Mouse (Mus musculus) kidney, embryonic 16.5 days (tissue): ENCODE results near the gene Bbx. TPM values are rescaled to one million over a fixed set of nuclear protein-coding genes. Genes with fewer than 3 reads are reported as not detected.

ENCODE experiments used
- ATAC-seq: fragments of 200-750 bp; cut with Nextera tagmentation; 2 replicates; pipeline ENCODE4 v1.8.0; 2017; ENCODE audit warnings: moderate TSS enrichment; ENCODE audit not compliant: low FRiP score, low TSS enrichment
- H3K27ac ChIP-seq: fragments of 300-500 bp; sonication (generic); 2 replicates; pipeline ENCODE4 v1.5.1; 2014; ENCODE audit warnings: low read length
- H3K27me3 ChIP-seq: fragments of 300-500 bp; sonication (generic); 2 replicates; pipeline ENCODE4 v1.6.1; 2014; ENCODE audit warnings: low read length, control low read depth, mixed read lengths; ENCODE audit not compliant: insufficient read depth
- H3K36me3 ChIP-seq: fragments of 300-500 bp; sonication (generic); 2 replicates; pipeline ENCODE4 v1.6.1; 2014; ENCODE audit warnings: low read length, control low read depth, mixed read lengths; ENCODE audit not compliant: insufficient read depth
- H3K4me1 ChIP-seq: fragments of 300-500 bp; sonication (generic); 2 replicates; pipeline ENCODE4 v1.6.1; 2014; ENCODE audit warnings: low read length, control low read depth, mixed read lengths; ENCODE audit not compliant: insufficient read depth
- H3K4me2 ChIP-seq: fragments of 300-500 bp; sonication (generic); replicated peaks from 2 replicates; pipeline ENCODE4 v1.6.1; 2014; ENCODE audit warnings: low read depth, low read length
- H3K4me3 ChIP-seq: fragments of 300-500 bp; sonication (generic); 2 replicates; pipeline ENCODE4 v1.5.1; 2014; ENCODE audit warnings: mild to moderate bottlenecking, low read length
- H3K9ac ChIP-seq: fragments of 300-500 bp; sonication (generic); replicated peaks from 2 replicates; pipeline ENCODE4 v1.6.1; 2014; ENCODE audit warnings: low read length
- H3K9me3 ChIP-seq: fragments of 300-500 bp; sonication (generic); 2 replicates; pipeline ENCODE4 v1.6.1; 2016; ENCODE audit warnings: low read length, control low read depth
- WGBS: fragments of 180-500 bp; shearing (Covaris S2); extraction: QIAGEN DNeasy Blood & Tissue Kit; methylation state at CpG from one replicate; pipeline ENCODE4 v1.1.7; 2014; 5-methylcytosine and 5-hydroxymethylcytosine counted together
- polyA plus RNA-seq: library from polyadenylated mRNA; unstranded; fragments of >200 nt; fragmentation: Nextera tagmentation; extraction: Ambion mirVana; gene quantifications from 2 replicates; pipeline ENCODE4 v1.2.1, GENCODE M21; 2015

The Bbx gene
- polyA plus RNA-seq, 1 experiment from 2014 or later: 58.6 TPM

DNA sequence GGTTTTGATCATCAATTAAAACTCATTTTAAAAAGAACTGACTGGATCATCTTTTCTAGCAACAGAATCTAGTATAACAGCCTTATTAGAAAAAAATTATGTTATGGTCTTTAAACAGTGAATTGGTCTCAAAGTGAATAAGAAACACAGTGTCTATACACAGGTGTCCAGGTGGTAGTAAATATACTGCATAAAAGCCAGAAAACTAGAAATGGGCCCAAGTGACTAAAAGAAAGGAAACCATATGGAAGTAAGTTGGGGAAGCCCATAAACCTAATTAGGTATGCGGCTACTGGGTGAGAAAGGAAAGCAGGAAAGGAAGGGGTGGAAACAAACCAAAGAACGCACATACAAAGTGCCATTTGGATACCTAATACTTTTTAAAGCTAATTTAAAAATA lies 107.4 kb downstream of the Bbx start:
- H3K27ac ChIP-seq: no peak overlapping the region
- no peak overlapping the region for H3K4me2 ChIP-seq
- H3K4me1 ChIP-seq: no peaks in the 10 kb centered on the region; the same call in 1 of the 2 replicates
- 90% methylated on average over 2 of the region's 2 CpGs for WGBS
- H3K4me3 ChIP-seq: no peak overlapping the region
- H3K9me3 ChIP-seq: no peaks in the 10 kb centered on the region
- ATAC-seq: no peak
- no peaks in the 10 kb centered on the region for H3K36me3 ChIP-seq
- no peak overlapping the region for H3K9ac ChIP-seq
- H3K27me3 ChIP-seq: no peaks in the 10 kb centered on the region

DNA sequence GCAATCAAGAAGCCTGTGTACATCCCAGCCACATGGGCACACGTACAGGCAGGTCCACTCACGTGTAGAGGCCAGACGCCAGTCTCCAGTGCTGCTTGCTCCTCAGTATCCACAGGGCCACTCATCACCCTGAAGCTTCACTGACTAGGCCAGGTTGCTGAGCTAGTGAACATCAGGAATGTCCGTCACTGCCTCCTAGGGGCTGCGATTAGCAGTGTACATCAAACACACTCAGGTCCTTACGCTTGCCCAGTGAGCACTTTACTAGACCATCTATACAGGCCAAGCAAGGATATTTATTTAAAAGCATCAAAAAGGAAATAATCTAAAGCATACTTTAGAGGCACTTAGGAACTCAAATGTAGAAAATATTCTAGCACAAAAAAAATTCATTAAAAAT lies 107.9 kb downstream of the Bbx start:
- Histone ChIP-seq H3K36me3 (no peaks in the 10 kb centered on the region), H3K4me1 (no peaks in the 10 kb centered on the region; the same call in 1 of the 2 replicates), H3K27ac (no peak overlapping the region), H3K9me3 (no peaks in the 10 kb centered on the region), H3K4me3 (no peak overlapping the region), H3K27me3 (no peaks in the 10 kb centered on the region), H3K9ac (no peak overlapping the region), H3K4me2 (no peak overlapping the region)
- WGBS: 91% methylated on average over 6 of the region's 6 CpGs
- no peak for ATAC-seq

DNA sequence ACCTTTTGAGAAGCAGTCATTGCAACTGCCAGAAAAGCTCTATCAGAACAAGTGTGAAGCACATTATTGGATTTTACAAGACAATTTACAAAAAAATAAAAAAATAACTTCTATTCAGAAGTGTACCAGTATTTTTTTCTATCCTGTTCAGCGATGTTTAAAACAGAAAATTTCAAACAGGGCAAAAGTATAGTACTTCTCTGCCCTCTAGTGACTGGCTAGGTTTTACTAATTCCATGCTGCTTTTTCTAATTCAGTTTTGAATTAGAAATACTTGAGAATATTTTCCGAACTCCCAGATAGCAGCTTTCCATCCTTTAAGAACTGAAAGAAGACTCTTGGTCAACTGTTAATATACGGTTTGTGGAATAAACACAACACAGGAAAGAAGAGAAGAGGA lies 110.8 kb downstream of the Bbx start:
- H3K4me3 ChIP-seq: no peak overlapping the region
- no peak overlapping the region for H3K9ac ChIP-seq
- no peaks in the 10 kb centered on the region for H3K27me3 ChIP-seq
- 83% methylated on average over 3 of the region's 3 CpGs for WGBS
- H3K36me3 ChIP-seq: no peaks in the 10 kb centered on the region
- ATAC-seq: no peak
- no peaks in the 10 kb centered on the region for H3K9me3 ChIP-seq
- no peak overlapping the region for H3K4me2 ChIP-seq
- H3K27ac ChIP-seq: no peak overlapping the region
- no peaks in the 10 kb centered on the region for H3K4me1 ChIP-seq

DNA sequence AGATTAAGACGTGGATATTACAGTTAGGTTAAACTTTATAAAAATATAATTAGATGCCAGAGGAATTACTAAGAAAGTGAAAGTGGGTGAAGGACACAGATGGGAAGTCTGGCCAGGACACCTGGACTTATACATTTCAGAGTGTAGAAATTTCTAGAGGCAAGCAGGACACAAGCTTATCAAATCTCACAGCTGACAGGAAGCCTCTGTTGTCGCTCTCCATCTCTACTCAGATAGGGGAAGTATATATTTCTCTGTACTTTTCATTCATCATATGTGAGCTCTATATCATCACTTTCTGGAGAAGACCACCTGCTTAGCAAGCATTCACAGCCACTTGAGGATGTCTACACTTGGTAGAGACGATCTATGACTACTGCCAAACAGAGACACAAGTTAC lies 113.9 kb downstream of the Bbx start:
- Histone ChIP-seq H3K4me1 (no peaks in the 10 kb centered on the region), H3K4me3 (no peak overlapping the region), H3K9me3 (no peaks in the 10 kb centered on the region), H3K36me3 (no peaks in the 10 kb centered on the region), H3K27ac (no peak overlapping the region), H3K27me3 (no peaks in the 10 kb centered on the region), H3K9ac (no peak overlapping the region), H3K4me2 (no peak overlapping the region)
- WGBS: 83% methylated on average over 3 of the region's 3 CpGs
- ATAC-seq: no peak

DNA sequence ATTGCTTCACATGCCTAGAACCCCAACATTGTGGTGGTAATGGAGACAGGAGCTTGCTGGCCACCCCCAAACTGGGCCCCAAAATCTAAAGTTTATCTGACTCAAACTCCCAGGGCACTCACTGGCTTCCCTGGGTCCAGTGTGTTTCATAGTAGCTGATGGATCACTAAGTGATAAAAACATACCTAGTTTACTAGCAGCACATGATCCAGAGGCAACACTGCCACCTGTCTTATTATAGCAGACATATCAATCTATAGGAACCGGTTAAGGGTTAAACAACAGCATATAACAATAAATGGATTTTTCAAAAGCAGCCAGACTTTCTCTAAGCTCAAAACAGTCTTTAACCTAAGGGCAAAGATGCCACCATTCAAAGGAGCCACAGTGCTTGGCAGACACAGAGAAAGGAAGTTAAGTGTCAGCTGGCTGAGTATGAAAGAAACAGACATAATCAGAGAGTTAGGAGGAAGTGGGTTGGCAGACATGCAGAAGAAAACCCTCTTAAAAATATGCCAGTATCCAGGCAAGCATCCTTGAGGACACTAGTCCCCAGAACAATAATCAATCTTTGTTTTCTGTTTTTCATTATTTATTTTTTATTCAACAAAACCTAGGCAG lies 116.7 kb downstream of the Bbx start:
- Histone ChIP-seq H3K4me2 (no peak overlapping the region), H3K9me3 (no peaks in the 10 kb centered on the region), H3K4me3 (no peak overlapping the region), H3K27ac (no peak overlapping the region), H3K9ac (no peak overlapping the region), H3K36me3 (no peaks in the 10 kb centered on the region), H3K4me1 (no peaks in the 10 kb centered on the region), H3K27me3 (no peaks in the 10 kb centered on the region)
- 87% methylated on average over 1 of the region's 1 CpGs for WGBS
- ATAC-seq: no peak

DNA sequence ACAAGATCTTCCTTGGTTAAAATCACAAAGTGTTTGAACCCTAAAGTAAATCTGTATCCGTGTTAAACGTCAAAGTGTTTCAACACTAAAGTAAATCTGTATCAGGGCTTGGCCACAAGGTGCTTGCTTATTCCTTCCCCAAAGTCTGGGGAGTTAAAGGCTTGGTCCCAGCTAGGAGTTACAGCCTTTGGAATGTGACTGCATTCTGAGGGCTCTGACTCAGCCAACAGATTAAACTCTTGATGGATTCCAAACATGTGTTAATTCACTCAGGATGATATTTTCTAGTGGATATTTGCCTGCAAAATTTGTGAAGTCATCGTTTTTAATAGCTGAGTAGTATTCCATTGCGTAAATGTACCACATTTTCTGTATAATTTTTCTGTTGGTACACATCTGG lies 120.6 kb downstream of the Bbx start:
- no peak for ATAC-seq
- H3K4me1 ChIP-seq: peaks cover 6% of the 10 kb centered on the region; the same call in 1 of the 2 replicates
- H3K9me3 ChIP-seq: no peaks in the 10 kb centered on the region
- no peaks in the 10 kb centered on the region for H3K27me3 ChIP-seq
- 82% methylated on average over 4 of the region's 4 CpGs for WGBS
- H3K4me2 ChIP-seq: no peak overlapping the region
- no peak overlapping the region for H3K27ac ChIP-seq
- H3K9ac ChIP-seq: no peak overlapping the region
- H3K4me3 ChIP-seq: no peak overlapping the region
- no peaks in the 10 kb centered on the region for H3K36me3 ChIP-seq

DNA sequence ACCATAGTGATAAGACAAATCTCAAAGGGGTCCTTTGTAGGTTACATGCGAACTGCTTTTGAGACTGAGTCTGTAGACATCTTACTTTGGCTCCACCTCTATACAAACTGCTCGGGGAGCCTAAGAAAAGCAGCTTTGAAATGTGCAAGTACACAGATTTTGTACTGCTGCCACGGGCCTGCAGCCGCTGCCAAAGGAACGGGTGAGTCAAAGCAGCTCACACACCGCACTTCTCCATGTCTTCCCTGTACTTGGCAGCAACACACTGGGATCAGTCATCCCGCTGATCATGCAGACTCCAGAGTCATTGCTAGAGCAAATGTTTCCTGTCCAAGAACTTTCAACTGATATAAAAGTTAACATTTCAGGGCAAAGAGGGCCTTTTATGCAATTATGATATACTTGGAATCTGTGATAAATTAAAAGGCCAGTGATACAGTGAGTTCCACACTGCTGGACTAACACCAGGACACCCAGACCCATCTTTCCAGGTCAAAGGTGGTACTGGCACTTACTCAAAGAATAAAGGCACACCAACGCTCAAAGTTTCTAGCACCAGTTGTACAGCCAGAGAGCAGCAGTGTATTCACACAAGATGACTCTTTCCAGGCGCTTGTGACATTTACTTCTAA lies 122.7 kb downstream of the Bbx start:
- 74% methylated on average over 9 of the region's 9 CpGs for WGBS
- Histone ChIP-seq H3K27me3 (no peaks in the 10 kb centered on the region), H3K9ac (no peak overlapping the region), H3K36me3 (no peaks in the 10 kb centered on the region), H3K4me3 (no peak overlapping the region), H3K9me3 (no peaks in the 10 kb centered on the region), H3K4me1 (peaks cover 6% of the 10 kb centered on the region; the same call in 1 of the 2 replicates), H3K4me2 (no peak overlapping the region), H3K27ac (peak overlapping the region; percentile 18; the same call in 1 of the 2 replicates)
- ATAC-seq: no peak

DNA sequence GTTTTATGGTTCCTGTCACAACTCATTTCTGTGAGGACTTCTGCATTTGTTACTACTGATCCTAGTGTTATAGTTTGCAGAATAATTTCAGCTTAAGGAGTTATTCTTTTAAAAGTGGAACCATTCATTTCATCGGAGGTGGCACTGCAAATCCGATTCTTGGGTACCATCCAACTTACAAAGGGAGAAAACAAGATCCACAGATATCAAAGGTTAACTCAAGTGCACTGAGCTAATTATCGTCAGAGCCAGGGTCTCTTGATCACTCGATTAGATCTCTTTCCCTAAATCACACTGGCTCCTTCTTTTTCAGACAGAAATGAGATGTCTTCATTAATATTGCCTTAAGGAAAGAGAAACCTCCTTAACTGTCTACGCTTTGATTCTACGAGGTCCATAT lies 123.9 kb downstream of the Bbx start:
- no peaks in the 10 kb centered on the region for H3K27me3 ChIP-seq
- WGBS: 73% methylated on average over 6 of the region's 6 CpGs
- no peak for ATAC-seq
- H3K4me1 ChIP-seq: peaks cover 6% of the 10 kb centered on the region; the same call in 1 of the 2 replicates
- H3K4me3 ChIP-seq: no peak overlapping the region
- H3K4me2 ChIP-seq: no peak overlapping the region
- no peak overlapping the region for H3K27ac ChIP-seq
- no peaks in the 10 kb centered on the region for H3K36me3 ChIP-seq
- no peak overlapping the region for H3K9ac ChIP-seq
- no peaks in the 10 kb centered on the region for H3K9me3 ChIP-seq

DNA sequence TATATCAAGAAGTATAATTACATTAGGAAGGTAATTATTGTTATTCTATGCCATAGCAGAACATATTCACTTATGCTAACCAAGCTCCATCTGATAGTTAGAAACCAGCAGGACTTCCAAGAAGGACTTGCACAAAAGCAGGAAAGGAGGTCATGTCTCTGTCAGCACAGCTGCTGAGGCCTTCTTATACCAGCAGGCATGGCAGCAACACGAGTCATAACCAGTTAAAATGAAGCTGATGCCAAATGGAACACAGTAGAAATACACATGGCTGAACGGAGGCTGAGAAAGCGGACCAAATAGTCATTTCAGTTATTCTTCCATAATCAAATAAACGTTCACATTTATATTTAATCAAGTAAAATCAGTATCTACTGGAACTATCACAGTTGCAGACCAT lies 125.0 kb downstream of the Bbx start:
- H3K4me3 ChIP-seq: no peak overlapping the region
- H3K27ac ChIP-seq: no peak overlapping the region
- H3K9ac ChIP-seq: no peak overlapping the region
- H3K27me3 ChIP-seq: no peaks in the 10 kb centered on the region
- H3K9me3 ChIP-seq: no peaks in the 10 kb centered on the region
- no peak overlapping the region for H3K4me2 ChIP-seq
- no peak for ATAC-seq
- WGBS: 75% methylated on average over 4 of the region's 4 CpGs
- H3K4me1 ChIP-seq: peaks cover 6% of the 10 kb centered on the region; the same call in 1 of the 2 replicates
- H3K36me3 ChIP-seq: no peaks in the 10 kb centered on the region

DNA sequence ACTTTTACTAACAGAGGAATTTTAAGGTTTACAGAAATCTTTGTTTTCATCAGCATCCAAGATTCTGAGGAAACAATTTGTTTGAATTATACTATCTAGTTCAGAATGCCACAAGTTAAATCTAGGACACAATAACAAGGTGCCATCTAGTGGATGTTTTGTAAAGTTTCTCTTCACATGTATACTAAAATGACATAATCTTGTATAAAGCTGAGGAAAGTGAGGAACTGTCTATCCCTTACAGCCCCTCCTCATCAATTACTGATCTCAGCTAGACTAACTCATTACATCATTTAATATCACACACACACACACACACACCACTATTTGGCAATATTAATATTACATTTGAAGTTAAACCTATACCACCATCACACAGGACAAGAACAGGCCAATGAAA lies 125.5 kb downstream of the Bbx start:
- Histone ChIP-seq H3K27me3 (no peaks in the 10 kb centered on the region), H3K4me1 (peaks cover 6% of the 10 kb centered on the region; the same call in 1 of the 2 replicates), H3K27ac (no peak overlapping the region), H3K36me3 (no peaks in the 10 kb centered on the region), H3K9ac (no peak overlapping the region), H3K4me2 (no peak overlapping the region), H3K9me3 (no peaks in the 10 kb centered on the region), H3K4me3 (no peak overlapping the region)
- no peak for ATAC-seq
